Mouse (Mus musculus) MEL (cell line): ENCODE data around the gene Cdh5. TPM values are rescaled to one million over a fixed set of nuclear protein-coding genes. Genes with fewer than 3 reads are reported as not detected.

Experiments used
- polyA plus RNA-seq, 2 experiments: library from polyadenylated mRNA; stranded (reverse) in 1 of 2; unstranded in 1 of 2; fragments of >175 nt in 1 of 2; fragments of >200 nt in 1 of 2; gene quantifications; 2 replicates each; pipeline versions ENCODE4 v1.2.1 to v1.2.4; 2012; ENCODE audit warnings: low replicate concordance in 2 of 2, low read depth in 1 of 2; ENCODE audit not compliant: insufficient read length in 2 of 2, insufficient read depth in 1 of 2, missing spikeins in 1 of 2
- total RNA-seq: library from RNA; depleted of rRNA; stranded (reverse); fragments of 300-350 nt; gene quantifications from 2 replicates; pipeline ENCODE4 v1.2.3, GENCODE M21; 2012; rRNA removed

Gene Cdh5
- total and polyA plus RNA-seq, 3 experiments, result not detected

Other genes with a start within 250 kb of the Cdh5 start
- not detected in 2 replicates for gene Bean1, start 68.8 kb downstream of the Cdh5 start, total RNA-seq
- gene Bean1, start 68.8 kb downstream of the Cdh5 start, polyA plus RNA-seq, result not detected
- 17.6 and 18.6 TPM in 2 replicates for gene Tk2, start 146.9 kb downstream of the Cdh5 start, total RNA-seq
- gene Tk2, start 146.9 kb downstream of the Cdh5 start, polyA plus RNA-seq, result 10 to 100 TPM in 1 of 2 experiments, not detected in 1; 26.8 TPM
- gene Cklf, start 149.2 kb downstream of the Cdh5 start, total RNA-seq, result 26.9 and 30.1 TPM in 2 replicates
- 10 to 100 TPM in 1 of 2 experiments, not detected in 1; 27.1 TPM for gene Cklf, start 149.2 kb downstream of the Cdh5 start, polyA plus RNA-seq
- gene Cmtm2a, start 191.6 kb downstream of the Cdh5 start, total RNA-seq, result not detected in 2 replicates
- gene Cmtm2a, start 191.6 kb downstream of the Cdh5 start, polyA plus RNA-seq, result not detected
- gene Gm45711, start 208.5 kb downstream of the Cdh5 start, total RNA-seq, result not detected in 2 replicates
- not detected for gene Gm45711, start 208.5 kb downstream of the Cdh5 start, polyA plus RNA-seq
- not detected in 2 replicates for gene Cmtm1, start 208.5 kb downstream of the Cdh5 start, total RNA-seq
- gene Cmtm1, start 208.5 kb downstream of the Cdh5 start, polyA plus RNA-seq, result not detected
- gene Gm11020, start 219.9 kb downstream of the Cdh5 start, total RNA-seq, result not detected in 2 replicates
- gene Gm11020, start 219.9 kb downstream of the Cdh5 start, polyA plus RNA-seq, result not detected
- not detected in 2 replicates for gene Cmtm2b, start 220.6 kb downstream of the Cdh5 start, total RNA-seq
- gene Cmtm2b, start 220.6 kb downstream of the Cdh5 start, polyA plus RNA-seq, result not detected
- 13.2 and 17.9 TPM in 2 replicates for gene Cmtm3, start 237.8 kb downstream of the Cdh5 start, total RNA-seq
- 10 to 100 TPM in 1 of 2 experiments, not detected in 1; 56.3 TPM for gene Cmtm3, start 237.8 kb downstream of the Cdh5 start, polyA plus RNA-seq